Mouse (Mus musculus) frontal cortex, adult 2 months (tissue): ENCODE results near the gene Fntb. TPM values are rescaled to one million over a fixed set of nuclear protein-coding genes. Genes with fewer than 3 reads are reported as not detected.

ENCODE experiments used
- DNase-seq, 2 experiments: peaks; one replicate each; pipeline ENCODE4 v3.0.0; 2022; ENCODE audit warnings: low spot score in 1 of 2; ENCODE audit errors: extremely low spot score in 1 of 2
- polyA plus RNA-seq: library from polyadenylated mRNA; depleted of rRNA; stranded (reverse); fragments of >200 nt; gene quantifications from 2 replicates; pipeline ENCODE4 v1.2.3, GENCODE M21; 2012

Fntb gene
- polyA plus RNA-seq, 1 experiment, result 28.4 TPM

- no peak for DNase-seq
These were observed 118.4 kb downstream of the Fntb start for GRCm38 (mm10) chr12:76883824-76884223.

- no peak for DNase-seq
These were observed 119.7 kb downstream of the Fntb start for GRCm38 (mm10) chr12:76885103-76885502.

- DNase-seq, result no peak
These were observed 121.4 kb downstream of the Fntb start for GRCm38 (mm10) chr12:76886826-76887225.

GRCm38 (mm10) chr12:76887941-76888340 lies 122.6 kb downstream of the Fntb start:
- DNase-seq, result no peak

- no peak for DNase-seq
These were observed 124.2 kb downstream of the Fntb start for GRCm38 (mm10) chr12:76889404-76890184.

- DNase-seq, result no peak
These were observed 125.8 kb downstream of the Fntb start for GRCm38 (mm10) chr12:76891160-76891559.

GRCm38 (mm10) chr12:76892910-76893695 lies 127.7 kb downstream of the Fntb start:
- no peak for DNase-seq

GRCm38 (mm10) chr12:76894792-76895559 lies 129.6 kb downstream of the Fntb start:
- no peak for DNase-seq

GRCm38 (mm10) chr12:76895777-76896176 lies 130.4 kb downstream of the Fntb start:
- no peak for DNase-seq

GRCm38 (mm10) chr12:76896566-76896965 lies 131.2 kb downstream of the Fntb start:
- no peak for DNase-seq

- no peak for DNase-seq
These were observed 131.6 kb downstream of the Fntb start for GRCm38 (mm10) chr12:76897006-76897405.

- DNase-seq, result no peak
These were observed 132.8 kb downstream of the Fntb start for GRCm38 (mm10) chr12:76898141-76898540.

- DNase-seq, result no peak
These were observed 134.0 kb downstream of the Fntb start for GRCm38 (mm10) chr12:76899261-76899975.

- DNase-seq, result no peak
These were observed 136.3 kb downstream of the Fntb start for GRCm38 (mm10) chr12:76901508-76902294.

- no peak for DNase-seq
These were observed 140.9 kb downstream of the Fntb start for GRCm38 (mm10) chr12:76906278-76906677.

- no peak for DNase-seq
These were observed 143.8 kb downstream of the Fntb start for GRCm38 (mm10) chr12:76909218-76909617.

- DNase-seq, result no peak
These were observed 145.0 kb downstream of the Fntb start for GRCm38 (mm10) chr12:76910258-76910940.

- DNase-seq, result no peak
These were observed 145.9 kb downstream of the Fntb start for GRCm38 (mm10) chr12:76911171-76911726.

GRCm38 (mm10) chr12:76912193-76912592 lies 146.8 kb downstream of the Fntb start:
- DNase-seq, result no peak
